Mouse (Mus musculus) 3T3-L1 (cell line): Measurements from ENCODE around the gene Cdkl1.

Source experiments
- DNase-seq: peaks from one replicate; pipeline ENCODE4 v3.0.0-alpha.2; 2015; ENCODE audit warnings: low read depth, low spot score

Gene Cdkl1

GRCm38 (mm10) chr12:69783247-69784025, 7.6 kb downstream of the Cdkl1 start:
- DNase-seq: no peak

DNA sequence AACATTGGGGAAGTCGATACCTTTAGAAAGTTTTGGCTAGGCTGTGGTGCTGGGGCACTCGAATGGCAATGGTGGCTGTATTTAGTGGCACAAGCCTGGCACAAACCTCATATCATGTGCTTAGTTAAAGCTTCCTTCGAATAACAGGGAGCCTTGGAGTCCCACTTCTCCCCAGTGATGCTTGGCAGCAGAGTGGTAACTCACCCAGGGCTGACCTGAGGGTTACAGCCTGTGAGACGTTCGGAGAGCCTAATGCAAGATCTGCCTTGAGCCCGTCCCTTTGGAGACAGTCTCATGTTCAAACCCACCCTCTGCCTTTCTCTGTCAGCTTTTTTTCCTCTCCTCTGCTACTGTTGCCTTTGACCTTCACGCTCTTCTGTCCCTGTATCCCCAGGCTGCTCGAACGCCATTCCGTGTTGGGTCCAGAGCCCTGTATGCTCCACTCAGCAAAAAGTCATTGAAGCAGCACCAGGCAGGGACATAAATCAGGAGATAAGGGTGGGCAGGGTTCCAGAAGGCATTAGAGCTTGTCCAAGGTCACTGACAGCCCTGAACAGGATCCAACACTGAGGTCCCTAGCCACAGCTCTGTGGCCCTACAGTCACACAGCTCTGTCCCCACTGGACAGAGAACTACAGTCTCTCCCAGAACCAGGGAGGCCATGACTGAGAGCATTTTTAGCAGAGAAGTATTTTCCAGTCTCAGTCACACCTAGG, 9.0 kb downstream of the Cdkl1 start:
- no peak for DNase-seq

DNA sequence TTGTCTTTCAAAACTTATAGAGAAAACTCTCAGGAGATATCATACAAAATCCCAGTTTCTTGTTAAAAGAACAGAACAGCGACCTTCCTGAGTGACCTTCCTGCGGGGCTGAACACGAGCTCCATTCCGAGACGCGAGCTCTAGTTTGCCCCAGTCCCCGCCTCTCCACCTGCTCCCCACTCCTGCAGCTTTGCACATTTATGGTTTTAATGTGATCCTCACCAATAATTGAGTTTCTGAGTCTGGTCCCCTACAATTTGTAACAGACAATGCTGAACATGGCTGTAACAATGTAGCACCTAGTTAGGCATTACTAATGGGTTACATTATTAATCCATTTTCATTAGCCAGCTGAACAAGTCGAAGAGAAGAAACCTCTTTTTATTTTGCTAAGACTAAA, 9.6 kb downstream of the Cdkl1 start:
- no peak for DNase-seq

- no peak for DNase-seq
Measured at GRCm38 (mm10) chr12:69777957-69778356, 13.1 kb downstream of the Cdkl1 start.

GRCm38 (mm10) chr12:69777341-69777730, 13.7 kb downstream of the Cdkl1 start:
- no peak for DNase-seq

GRCm38 (mm10) chr12:69776607-69777340, 14.3 kb downstream of the Cdkl1 start:
- no peak for DNase-seq

GRCm38 (mm10) chr12:69768841-69769240, 22.2 kb downstream of the Cdkl1 start:
- no peak for DNase-seq

GRCm38 (mm10) chr12:69767476-69768258, 23.4 kb downstream of the Cdkl1 start:
- DNase-seq: no peak

GRCm38 (mm10) chr12:69766185-69766904, 24.7 kb downstream of the Cdkl1 start:
- no peak for DNase-seq

GRCm38 (mm10) chr12:69765543-69765942, 25.5 kb downstream of the Cdkl1 start:
- DNase-seq: no peak

- no peak for DNase-seq
Measured at GRCm38 (mm10) chr12:69761603-69762002, 29.5 kb downstream of the Cdkl1 start.

DNA sequence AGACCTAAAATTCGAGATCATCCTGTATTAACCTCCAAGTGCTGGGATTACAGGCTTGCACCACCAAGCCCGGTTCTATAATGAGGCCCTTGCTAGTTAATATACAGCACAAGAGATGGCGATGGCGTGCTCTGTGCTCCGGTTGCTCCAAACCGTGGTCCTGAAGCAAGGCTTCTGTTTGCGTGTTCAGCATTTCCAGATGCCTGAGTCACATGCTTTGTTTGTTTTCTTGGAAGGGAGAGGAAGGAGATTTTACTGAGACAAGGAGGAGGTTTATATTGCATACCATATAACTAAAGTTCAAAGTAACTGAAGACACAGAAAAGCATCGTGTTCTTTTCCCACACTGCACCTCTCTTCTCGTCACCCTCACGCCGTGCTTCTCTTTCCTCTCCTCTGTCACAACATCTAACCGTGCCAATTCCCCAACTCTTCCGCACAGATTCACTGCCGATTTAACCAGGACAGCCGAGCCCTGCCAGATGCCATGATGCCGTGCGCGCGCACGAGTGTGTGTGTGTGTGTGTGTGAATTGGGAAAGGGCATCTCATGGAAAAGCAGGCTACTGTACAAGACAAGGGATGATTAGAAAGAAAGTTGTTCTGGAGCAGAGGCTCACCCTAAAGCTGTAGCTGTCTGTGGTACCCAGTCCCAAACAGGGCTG, 30.2 kb downstream of the Cdkl1 start:
- no peak for DNase-seq

DNA sequence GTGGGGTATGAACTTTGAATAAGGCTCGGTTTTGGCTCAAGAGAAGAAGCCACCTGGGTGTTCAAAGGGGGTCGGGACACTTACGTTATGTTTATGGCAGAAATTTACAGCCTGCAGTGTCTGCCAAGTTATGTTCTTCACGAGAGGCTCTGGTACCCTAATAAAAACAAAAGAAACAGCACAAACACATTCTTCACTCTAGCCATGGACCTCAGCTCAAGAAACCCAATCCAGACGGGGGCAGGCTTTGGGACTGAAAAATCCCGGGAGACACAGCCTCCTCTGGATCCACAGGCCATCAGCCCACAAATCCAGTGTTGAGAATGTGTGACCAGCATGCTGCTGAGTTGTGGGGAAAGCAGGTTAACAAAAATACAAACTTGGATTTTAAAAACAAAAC, 31.1 kb downstream of the Cdkl1 start:
- DNase-seq: no peak

GRCm38 (mm10) chr12:69759267-69759885, 31.7 kb downstream of the Cdkl1 start:
- no peak for DNase-seq

- no peak for DNase-seq
Measured at GRCm38 (mm10) chr12:69758221-69759185, 32.6 kb downstream of the Cdkl1 start.

DNA sequence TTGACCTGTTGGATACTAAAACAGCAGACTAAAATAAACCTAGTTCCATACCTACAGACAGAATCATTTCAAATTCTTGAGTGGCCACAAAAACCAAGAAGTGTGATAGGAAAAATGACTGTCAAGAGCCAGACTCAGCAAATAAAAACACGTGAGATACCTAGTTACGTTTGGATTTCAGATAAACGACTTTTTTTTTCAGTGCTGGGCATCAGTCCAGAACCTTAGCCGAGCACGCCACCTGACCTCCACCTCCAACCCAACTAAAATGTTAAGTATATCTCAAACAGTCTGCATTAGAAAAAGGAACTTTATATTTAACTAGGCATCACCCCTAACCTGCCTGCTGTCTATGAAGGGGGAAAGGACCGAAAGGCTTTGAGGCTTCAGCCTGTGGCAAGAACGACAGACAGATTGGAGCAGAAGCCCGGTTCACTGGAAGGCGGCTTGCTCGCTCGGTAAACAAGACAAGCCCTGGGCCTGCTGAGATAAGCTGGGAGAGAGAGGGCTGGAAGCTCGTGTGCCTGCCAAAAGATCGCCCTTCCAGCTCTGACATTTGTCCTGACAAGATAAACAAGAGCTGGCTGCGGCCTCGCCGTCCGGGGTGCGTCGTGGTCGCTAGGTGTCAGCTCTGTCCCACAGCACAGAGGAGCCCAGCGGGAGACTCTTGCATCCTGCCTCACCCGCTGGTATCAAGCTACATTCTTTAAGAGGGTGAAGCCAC, 33.5 kb downstream of the Cdkl1 start:
- peak; percentile 76 for DNase-seq

DNA sequence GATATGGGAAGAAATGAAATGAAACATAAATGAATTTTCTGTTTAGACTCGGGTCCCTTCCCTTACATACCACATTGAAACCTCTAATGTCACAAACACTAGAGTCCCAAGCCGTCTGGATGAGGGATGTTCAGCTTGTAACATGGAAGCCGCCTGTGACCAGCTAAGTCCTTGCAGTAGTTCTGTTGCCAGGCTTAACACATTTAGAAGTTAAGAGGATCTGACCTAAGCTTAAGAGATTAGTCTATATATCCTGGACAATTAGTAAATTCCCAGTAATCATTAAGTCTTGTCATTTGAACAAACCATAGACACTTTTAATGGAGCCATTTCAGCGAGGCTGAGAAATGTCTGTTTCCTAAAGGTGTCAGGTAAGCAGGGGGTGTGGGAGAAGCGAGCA, 35.1 kb downstream of the Cdkl1 start:
- no peak for DNase-seq

- peak; percentile 34 for DNase-seq
Measured at GRCm38 (mm10) chr12:69753936-69754335, 37.1 kb downstream of the Cdkl1 start.
